Mouse (Mus musculus) lung, adult 2 months (tissue): Measurements from ENCODE around the gene Dcst2.

Experiments used
- CTCF ChIP-seq: fragments of 200-500 bp; IDR thresholded peaks from 2 replicates; pipeline ENCODE4 v1.5.1; 2011; ENCODE audit warnings: mild to moderate bottlenecking, low read length, control low read depth; ENCODE audit not compliant: insufficient read depth
- POLR2A ChIP-seq: fragments of 200-500 bp; IDR thresholded peaks from 2 replicates; pipeline ENCODE4 v1.6.1; 2011; ENCODE audit warnings: low read depth, mild to moderate bottlenecking, control low read depth, low read length, borderline replicate concordance; ENCODE audit errors: extremely low read depth

- peak; percentile 15; the same call in 1 of the 2 replicates for TF ChIP-seq POLR2A
- TF ChIP-seq CTCF, result no peak
Measured at GRCm38 (mm10) chr3:89348911-89349868, 12.6 kb upstream of the Dcst2 start.
